Mouse (Mus musculus): ENCODE measurements around the gene Actg1.

DNA sequence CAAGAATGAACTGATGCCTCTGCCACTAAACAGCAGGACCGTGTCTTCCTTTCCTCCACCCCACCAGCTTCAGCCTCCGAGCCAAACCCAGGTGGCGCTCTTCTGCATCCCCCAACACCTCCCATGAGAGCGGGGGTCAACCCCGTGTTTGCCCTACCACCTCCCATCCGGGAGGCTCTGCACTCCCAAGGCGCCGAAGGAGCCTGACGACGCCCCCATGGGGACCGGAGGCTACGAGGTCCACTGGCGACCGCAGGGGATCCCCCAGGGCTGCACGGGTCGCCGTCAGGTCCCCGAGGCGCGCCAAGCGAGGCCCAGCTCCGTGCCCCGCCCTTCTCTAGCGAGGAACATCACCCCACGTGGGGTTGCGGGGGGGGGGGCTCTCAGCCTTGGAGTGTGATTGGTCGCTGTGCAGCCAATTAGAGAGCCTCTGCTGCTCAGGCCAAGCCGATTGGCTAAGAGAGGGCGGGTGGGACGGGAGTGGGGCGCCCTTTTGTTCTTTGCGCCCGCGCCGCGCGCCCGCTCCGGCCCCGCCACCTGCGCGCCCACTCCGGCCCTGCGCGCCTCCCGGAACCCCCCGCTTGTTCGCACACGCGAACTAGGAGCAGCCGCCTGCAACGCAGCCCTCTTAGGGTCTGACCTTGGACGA, 43.3 kb downstream of the Actg1 start:
- peak; percentile 73 for TF ChIP-seq POLR2A (IDR thresholded peaks at IDR 0.05; ENCODE audit: insufficient read depth, low read depth, low read length)
- TF ChIP-seq CTCF (IDR thresholded peaks at IDR 0.05; ENCODE audit: insufficient read depth, low read depth, low read length) = 0 out of 2 replicates have a peak, but pooled peaks have one; percentile 24
